8 mouse cellular contexts compared by ENCODE assay signal in genomic region chr12:70452726-70453645, GRCm38 (mm10). TPM values are rescaled to one million over a fixed set of nuclear protein-coding genes. Genes with fewer than 3 reads are reported as not detected.
A peak's percentile ranks its signal among the peaks of the same experiment; 100 is the strongest.
DNase-seq lines count a peak whose midpoint lies in the region; ATAC-seq and TF ChIP-seq lines count a peak whose summit lies in the region.

TSS of gene Tmx1 (plus strand) at chr12:70453095.

- peak; percentile 89 to 93 for TF ChIP-seq POLR2A in MEL (IDR thresholded peaks at IDR 0.05; ENCODE audit: control insufficient read depth in 1 of 2, insufficient read depth in 1 of 2, low read depth in 1 of 2, low read length in 2 of 2, poor library complexity in 1 of 2)
- TF ChIP-seq POLR2A in cerebellum, adult 2 months (IDR thresholded peaks at IDR 0.05; ENCODE audit: borderline replicate concordance, insufficient read depth, low read length): peak; percentile 100

- ATAC-seq in forebrain, postnatal 0 days: peak; percentile 100
- ATAC-seq in lung, embryonic 15.5 days (ENCODE audit: borderline replicate concordance, extremely low read depth, low FRiP score, low TSS enrichment): peak; percentile 98

- H3K9ac ChIP-seq in MEL (ENCODE audit: control insufficient read depth, low read depth, low read length, poor library complexity, severe bottlenecking): peak within 1 kb of the TSS; percentile 98
- H3K9ac ChIP-seq in forebrain, postnatal 0 days: peak within 1 kb of the TSS; percentile 84
- peak within 1 kb of the TSS; percentile 72 for H3K9ac ChIP-seq in lung, embryonic 15.5 days

- peak; percentile 95 for DNase-seq in MEL (ENCODE audit: low read depth, low spot score)
- DNase-seq in cerebellum, adult 2 months: peak; percentile 97 to 99
- peak; percentile 98 for DNase-seq in forebrain, postnatal 0 days
- DNase-seq in heart, postnatal 4 days: peak; percentile 99
- peak; percentile 93 to 96 for DNase-seq in layer of hippocampus, adult 8-10 months (ENCODE audit: low spot score in 2 of 2)
- peak; percentile 95 for DNase-seq in ovary, adult 18-20 months (ENCODE audit: low spot score)
- peak; percentile 94 for DNase-seq in thymus, postnatal 0 days (ENCODE audit: low spot score)

- peak within 1 kb of the TSS; percentile 83 for H3K27ac ChIP-seq in MEL (ENCODE audit: control insufficient read depth, low read depth, low read length)
- peak within 1 kb of the TSS; percentile 89 for H3K27ac ChIP-seq in cerebellum, adult 2 months (ENCODE audit: insufficient read depth, low read length)
- peak within 1 kb of the TSS; percentile 85 for H3K27ac ChIP-seq in forebrain, postnatal 0 days (ENCODE audit: low read depth, low read length)
- H3K27ac ChIP-seq in lung, embryonic 15.5 days: peak within 1 kb of the TSS; percentile 82

- TF ChIP-seq RAD21 in MEL (IDR thresholded peaks at IDR 0.05; ENCODE audit: low read depth, low read length): no peak

- under 1% methylated on average over 58 of the region's 58 CpGs for WGBS in cerebellum, adult 2 months
- WGBS in forebrain, postnatal 0 days: under 1% methylated on average over 58 of the region's 58 CpGs
- whole genome bisulfite sequencing in lung, embryonic 15.5 days: under 1% methylated on average over 55 of the region's 58 CpGs

- TF ChIP-seq EP300 in MEL (IDR thresholded peaks at IDR 0.05; ENCODE audit: low read depth in 1 of 2, low read length in 2 of 2): no peak

- H3K36me3 ChIP-seq in MEL (ENCODE audit: control insufficient read depth in 1 of 2, insufficient read depth in 2 of 2, low read length in 2 of 2): peaks cover 6 to 17% of the 10 kb centered on the region in 2 experiments; a peak in 3 of 4 replicates
- H3K36me3 ChIP-seq in forebrain, postnatal 0 days (ENCODE audit: insufficient read depth): peaks cover 6% of the 10 kb centered on the region; the same call in 1 of the 2 replicates
- peaks cover 2% of the 10 kb centered on the region for H3K36me3 ChIP-seq in lung, embryonic 15.5 days

- H3K4me3 ChIP-seq in MEL (ENCODE audit: control insufficient read depth in 1 of 2, insufficient read depth in 1 of 2, low read depth in 2 of 2, low read length in 2 of 2): peak within 1 kb of the TSS; percentile 83 to 84
- peak within 1 kb of the TSS; percentile 98 for H3K4me3 ChIP-seq in cerebellum, adult 2 months (replicated peaks; ENCODE audit: insufficient read depth, low read depth, low read length)
- peak within 1 kb of the TSS; percentile 83 for H3K4me3 ChIP-seq in forebrain, postnatal 0 days (ENCODE audit: low read depth, low read length)
- H3K4me3 ChIP-seq in lung, embryonic 15.5 days: peak within 1 kb of the TSS; percentile 59

- H3K79me2 ChIP-seq in MEL (ENCODE audit: control insufficient read depth, insufficient read depth, low read length, poor library complexity): peaks cover 19% of the 10 kb centered on the region

- no peak for TF ChIP-seq CTCF in MEL (IDR thresholded peaks at IDR 0.05 in 2 of 3, conservative IDR thresholded peaks at IDR 0.05 in 1 of 3; ENCODE audit: control insufficient read depth in 1 of 3, insufficient read depth in 1 of 3, low read depth in 2 of 3, low read length in 3 of 3, poor library complexity in 1 of 3, severe bottlenecking in 1 of 3)
- no peak for TF ChIP-seq CTCF in cerebellum, adult 2 months (IDR thresholded peaks at IDR 0.05; ENCODE audit: borderline replicate concordance, insufficient read depth, low read depth, low read length)
- peak; percentile 30; the same call in 1 of the 2 replicates for TF ChIP-seq CTCF in forebrain, postnatal 0 days (IDR thresholded peaks at IDR 0.05; ENCODE audit: low read depth)

- no peaks in the 10 kb centered on the region for H3K9me3 ChIP-seq in MEL (replicated peaks; ENCODE audit: insufficient read depth, low read length)
- H3K9me3 ChIP-seq in forebrain, postnatal 0 days (ENCODE audit: low read length): no peaks in the 10 kb centered on the region
- no peaks in the 10 kb centered on the region for H3K9me3 ChIP-seq in lung, embryonic 15.5 days

- peaks cover 5 to 8% of the 10 kb centered on the region in 2 experiments for H3K4me1 ChIP-seq in MEL (ENCODE audit: control insufficient read depth in 1 of 2, insufficient read depth in 2 of 2, low read length in 2 of 2)
- H3K4me1 ChIP-seq in cerebellum, adult 2 months (ENCODE audit: control insufficient read depth, insufficient read depth, low read length): no peaks in the 10 kb centered on the region; the same call in 1 of the 2 replicates
- peaks cover 22% of the 10 kb centered on the region for H3K4me1 ChIP-seq in forebrain, postnatal 0 days (ENCODE audit: insufficient read depth)
- peaks cover 17% of the 10 kb centered on the region for H3K4me1 ChIP-seq in lung, embryonic 15.5 days

- H3K4me2 ChIP-seq in forebrain, postnatal 0 days (ENCODE audit: low read depth): peak within 1 kb of the TSS; percentile 62
- H3K4me2 ChIP-seq in lung, embryonic 15.5 days: peak within 1 kb of the TSS; percentile 82

- H3K27me3 ChIP-seq in MEL (ENCODE audit: control insufficient read depth in 1 of 2, insufficient read depth in 2 of 2, low read length in 2 of 2): no peaks in the 10 kb centered on the region
- H3K27me3 ChIP-seq in cerebellum, adult 2 months (ENCODE audit: control insufficient read depth, insufficient read depth, low read length): no peaks in the 10 kb centered on the region
- no peaks in the 10 kb centered on the region for H3K27me3 ChIP-seq in forebrain, postnatal 0 days (ENCODE audit: insufficient read depth, low read length)
- no peaks in the 10 kb centered on the region for H3K27me3 ChIP-seq in lung, embryonic 15.5 days

TF ChIP-seq in MEL, 35 proteins besides CTCF, POLR2A, EP300 and RAD21:
- TF ChIP-seq MAX (IDR thresholded peaks at IDR 0.05; ENCODE audit: low read length) (peak; percentile 33), ETS1 (IDR thresholded peaks at IDR 0.05; ENCODE audit: low read depth, low read length) (0 out of 2 replicates have a peak, but pooled peaks have one; percentile 7), POLR2AphosphoS2 (IDR thresholded peaks at IDR 0.05; ENCODE audit: low read length) (peak; percentile 87), MAFK (IDR thresholded peaks at IDR 0.05; ENCODE audit: borderline replicate concordance, low read depth, low read length) (no peak), ZKSCAN1 (IDR thresholded peaks at IDR 0.05; ENCODE audit: low read depth, low read length) (no peak), NELFE (IDR thresholded peaks at IDR 0.05; ENCODE audit: low read depth, low read length) (peak; percentile 80), CHD2 (IDR thresholded peaks at IDR 0.05; ENCODE audit: low read length) (no peak), ZC3H11A (IDR thresholded peaks at IDR 0.05; ENCODE audit: low read depth, low read length) (no peak), ELF1 (IDR thresholded peaks at IDR 0.05; ENCODE audit: low read depth, low read length) (peak; percentile 88), ZNF384 (IDR thresholded peaks at IDR 0.05; ENCODE audit: low read depth, low read length) (no peak), TBP (IDR thresholded peaks at IDR 0.05; ENCODE audit: low read depth, low read length) (peak; percentile 24; the same call in 1 of the 2 replicates), BHLHE40 (IDR thresholded peaks at IDR 0.05; ENCODE audit: borderline replicate concordance, low read depth, low read length) (no peak), UBTF (IDR thresholded peaks at IDR 0.05; ENCODE audit: borderline replicate concordance, insufficient read depth, low read depth, low read length) (no peak), NRF1 (IDR thresholded peaks at IDR 0.05; ENCODE audit: insufficient read depth, low read depth, low read length, poor library complexity, severe bottlenecking) (peak; percentile 100), ZMIZ1 (IDR thresholded peaks at IDR 0.05; ENCODE audit: low read depth, low read length) (peak; percentile 39; the same call in 1 of the 2 replicates), SIN3A (IDR thresholded peaks at IDR 0.05; ENCODE audit: low read length) (peak; percentile 47), MYB (IDR thresholded peaks at IDR 0.05; ENCODE audit: low read depth, low read length) (no peak), TCF12 (IDR thresholded peaks at IDR 0.05; ENCODE audit: low read depth, low read length) (peak; percentile 59), USF1 (IDR thresholded peaks at IDR 0.05; ENCODE audit: low read depth, low read length) (no peak), GATA1 (IDR thresholded peaks at IDR 0.05; ENCODE audit: low read depth, low read length) (no peak), SMC3 (IDR thresholded peaks at IDR 0.05; ENCODE audit: low read depth, low read length) (no peak), E2F4 (IDR thresholded peaks at IDR 0.05; ENCODE audit: borderline replicate concordance, low read depth, low read length) (peak; percentile 64; the same call in 1 of the 2 replicates), HCFC1 (IDR thresholded peaks at IDR 0.05; ENCODE audit: low read depth, low read length) (peak; percentile 74), RCOR1 (IDR thresholded peaks at IDR 0.05; ENCODE audit: low read depth, low read length) (no peak), MXI1 (IDR thresholded peaks at IDR 0.05; ENCODE audit: low read depth, low read length) (peak; percentile 22; the same call in 1 of the 2 replicates), GABPA (IDR thresholded peaks at IDR 0.05; ENCODE audit: low read depth, low read length) (no peak), KAT2A (conservative IDR thresholded peaks at IDR 0.05; ENCODE audit: low read depth, low read length) (no peak; the same call in 1 of the 2 replicates), POLR2AphosphoS5 (IDR thresholded peaks at IDR 0.05; ENCODE audit: borderline replicate concordance, low read depth, low read length) (no peak), MAZ (IDR thresholded peaks at IDR 0.05; ENCODE audit: low read depth, low read length) (peak; percentile 66; the same call in 1 of the 2 replicates), JUND (IDR thresholded peaks at IDR 0.05; ENCODE audit: low read depth, low read length) (no peak)

RNA-seq across cellular contexts. Expression of gene Tmx1, which starts in this region (rescaled TPM):
- total RNA-seq in MEL (2012; rRNA removed): 51.6 and 51.9 TPM in 2 replicates
- 10 to 100 TPM in 1 of 2 experiments, not detected in 1; 71.6 TPM for polyA plus RNA-seq in MEL (2012; ENCODE audit: insufficient read depth in 1 of 2, insufficient read length in 2 of 2, low read depth in 1 of 2, low replicate concordance in 2 of 2, missing spikeins in 1 of 2)
- 29.1 and 29.8 TPM in 2 replicates for polyA plus RNA-seq in cerebellum, adult 2 months (2012; rRNA removed)
- 81.2 and 93.4 TPM in 2 replicates for total RNA-seq in forebrain, postnatal 0 days (2014; rRNA removed)
- polyA plus RNA-seq in forebrain, postnatal 0 days (2015; fragmentation: Nextera tagmentation; extraction: Ambion mirVana): 76.7 and 113 TPM in 2 replicates
- total RNA-seq in heart, postnatal 4 days (2021): 10 to 100 TPM; 38.3 to 39.1 TPM
- 10 to 100 TPM; 29.3 to 34.7 (median 33.2) TPM for total RNA-seq in layer of hippocampus, adult 8-10 months (2022)
- 118 and 123 TPM in 2 replicates for polyA plus RNA-seq in lung, embryonic 15.5 days (2015; fragmentation: Nextera tagmentation; extraction: Ambion mirVana)
- 100 and 107 TPM in 2 replicates for polyA plus RNA-seq in thymus, postnatal 0 days (2015; fragmentation: Nextera tagmentation; extraction: Ambion mirVana)

Comparison
In these comparisons a context has a peak if more than half of its experiments do, and no peak if none do; other contexts are left out.
1. Peak in every context shown above with its lines: DNase-seq, ATAC-seq, H3K4me3 ChIP-seq and H3K27ac ChIP-seq.